Mouse (Mus musculus) MEL (cell line): ENCODE measurements around the gene Lcn12. TPM values are rescaled to one million over a fixed set of nuclear protein-coding genes. Genes with fewer than 3 reads are reported as not detected.

ENCODE experiments used
- DNase-seq: peaks from one replicate; pipeline ENCODE4 v3.0.0; 2011; ENCODE audit warnings: low read depth, low spot score
- H3K27ac ChIP-seq: 2 replicates; pipeline ENCODE4 v1.5.1; 2012; ENCODE audit warnings: low read depth, mild to moderate bottlenecking, control low read depth, low read length, moderate library complexity; ENCODE audit not compliant: control insufficient read depth
- H3K27me3 ChIP-seq, 2 experiments: fragments of 150-350 bp in 1 of 2; sonication (generic) in 1 of 2; 2 replicates each; pipeline ENCODE4 v1.6.1; 2012; ENCODE audit warnings: low read length in 2 of 2, mild to moderate bottlenecking in 2 of 2, improper control_type of control experiment in 1 of 2, moderate library complexity in 1 of 2; ENCODE audit not compliant: insufficient read depth in 2 of 2, control insufficient read depth in 1 of 2
- H3K36me3 ChIP-seq, 2 experiments: 2 replicates each; pipeline ENCODE4 v1.6.1; 2012 to 2014; ENCODE audit warnings: low read length in 2 of 2, improper control_type of control experiment in 1 of 2, inconsistent platforms in 1 of 2, mild to moderate bottlenecking in 1 of 2; ENCODE audit not compliant: insufficient read depth in 2 of 2, control insufficient read depth in 1 of 2
- H3K4me1 ChIP-seq, 2 experiments: fragments of 150-350 bp in 1 of 2; sonication (generic) in 1 of 2; 2 replicates each; pipeline ENCODE4 v1.6.1; 2012; ENCODE audit warnings: low read length in 2 of 2, improper control_type of control experiment in 1 of 2, mild to moderate bottlenecking in 1 of 2; ENCODE audit not compliant: insufficient read depth in 2 of 2, control insufficient read depth in 1 of 2
- H3K4me3 ChIP-seq, 2 experiments: fragments of 150-350 bp in 1 of 2; sonication (generic) in 1 of 2; 2 replicates each; pipeline ENCODE4 v1.5.1; 2012; ENCODE audit warnings: low read depth in 2 of 2, low read length in 2 of 2, mild to moderate bottlenecking in 2 of 2, moderate library complexity in 2 of 2, control low read depth in 1 of 2, improper control_type of control experiment in 1 of 2; ENCODE audit not compliant: control insufficient read depth in 1 of 2, insufficient read depth in 1 of 2
- H3K79me2 ChIP-seq: 2 replicates; pipeline ENCODE4 v1.6.1; 2012; ENCODE audit warnings: mild to moderate bottlenecking, low read length, moderate library complexity; ENCODE audit not compliant: control insufficient read depth, poor library complexity, insufficient read depth
- H3K9ac ChIP-seq: 2 replicates; pipeline ENCODE4 v1.6.1; 2012; ENCODE audit warnings: low read depth, mild to moderate bottlenecking, control low read depth, low read length, moderate library complexity; ENCODE audit not compliant: control insufficient read depth, poor library complexity, severe bottlenecking
- H3K9me3 ChIP-seq: fragments of 150-350 bp; sonication (generic); replicated peaks from 2 replicates; pipeline ENCODE4 v1.6.1; 2012; ENCODE audit warnings: mild to moderate bottlenecking, low read length, improper control_type of control experiment, moderate library complexity; ENCODE audit not compliant: insufficient read depth
- BHLHE40 ChIP-seq: IDR thresholded peaks from 2 replicates; pipeline ENCODE4 v1.6.1; 2012; ENCODE audit warnings: low read depth, mild to moderate bottlenecking, inconsistent platforms, low read length, improper control_type of control experiment, borderline replicate concordance
- CHD1 ChIP-seq: IDR thresholded peaks from 2 replicates; pipeline ENCODE4 v1.6.1; 2012; ENCODE audit warnings: low read depth, mild to moderate bottlenecking, inconsistent platforms, low read length, improper control_type of control experiment
- CTCF ChIP-seq, 3 experiments: IDR thresholded peaks in 2 of 3; conservative IDR thresholded peaks in 1 of 3; 2 replicates each; pipeline ENCODE4 v1.5.1; 2011 to 2012; ENCODE audit warnings: low read length in 3 of 3, low read depth in 2 of 3, mild to moderate bottlenecking in 2 of 3, improper control_type of control experiment in 1 of 3, inconsistent platforms in 1 of 3, mixed read lengths in 1 of 3, moderate library complexity in 1 of 3; ENCODE audit not compliant: control insufficient read depth in 1 of 3, insufficient read depth in 1 of 3, poor library complexity in 1 of 3, severe bottlenecking in 1 of 3
- EP300 ChIP-seq, 2 experiments: IDR thresholded peaks; 2 replicates each; pipeline ENCODE4 v1.6.1; 2011; ENCODE audit warnings: improper control_type of control experiment in 2 of 2, low read length in 2 of 2, low read depth in 1 of 2, mild to moderate bottlenecking in 1 of 2
- ETS1 ChIP-seq: IDR thresholded peaks from 2 replicates; pipeline ENCODE4 v1.6.1; 2012; ENCODE audit warnings: low read depth, mild to moderate bottlenecking, inconsistent platforms, low read length, improper control_type of control experiment, moderate library complexity
- GATA1 ChIP-seq: IDR thresholded peaks from 2 replicates; pipeline ENCODE4 v1.6.1; 2011; ENCODE audit warnings: low read depth, low read length, improper control_type of control experiment
- MAX ChIP-seq: IDR thresholded peaks from 2 replicates; pipeline ENCODE4 v1.6.1; 2011; ENCODE audit warnings: low read length, improper control_type of control experiment
- MXI1 ChIP-seq: IDR thresholded peaks from 2 replicates; pipeline ENCODE4 v1.6.1; 2011; ENCODE audit warnings: mild to moderate bottlenecking, low read depth, low read length, improper control_type of control experiment
- MYB ChIP-seq: IDR thresholded peaks from 2 replicates; pipeline ENCODE4 v1.6.1; 2011; ENCODE audit warnings: mild to moderate bottlenecking, low read depth, low read length, improper control_type of control experiment
- MYC ChIP-seq: IDR thresholded peaks from 2 replicates; pipeline ENCODE4 v1.6.1; 2011; ENCODE audit warnings: low read depth, mild to moderate bottlenecking, low read length, improper control_type of control experiment, moderate library complexity
- NRF1 ChIP-seq: IDR thresholded peaks from 2 replicates; pipeline ENCODE4 v1.6.1; 2014; ENCODE audit warnings: low read depth, mild to moderate bottlenecking, inconsistent platforms, low read length, improper control_type of control experiment, moderate library complexity; ENCODE audit not compliant: poor library complexity, insufficient read depth, severe bottlenecking
- RCOR1 ChIP-seq: IDR thresholded peaks from 2 replicates; pipeline ENCODE4 v1.6.1; 2012; ENCODE audit warnings: low read depth, mild to moderate bottlenecking, inconsistent platforms, low read length, improper control_type of control experiment
- SIN3A ChIP-seq: IDR thresholded peaks from 2 replicates; pipeline ENCODE4 v1.6.1; 2012; ENCODE audit warnings: low read length, improper control_type of control experiment, inconsistent platforms
- TAL1 ChIP-seq: IDR thresholded peaks from 2 replicates; pipeline ENCODE4 v1.6.1; 2012; ENCODE audit warnings: mild to moderate bottlenecking, inconsistent platforms, low read length, moderate library complexity, mixed read lengths
- TBP ChIP-seq: IDR thresholded peaks from 2 replicates; pipeline ENCODE4 v1.8.0; 2011; ENCODE audit warnings: low read depth, low read length, improper control_type of control experiment
- UBTF ChIP-seq: IDR thresholded peaks from 2 replicates; pipeline ENCODE4 v1.6.1; 2012; ENCODE audit warnings: low read depth, mild to moderate bottlenecking, inconsistent platforms, low read length, improper control_type of control experiment, moderate library complexity, borderline replicate concordance; ENCODE audit not compliant: insufficient read depth
- USF1 ChIP-seq: IDR thresholded peaks from 2 replicates; pipeline ENCODE4 v1.6.1; 2014; ENCODE audit warnings: low read depth, mild to moderate bottlenecking, inconsistent platforms, low read length, improper control_type of control experiment, moderate library complexity
- USF2 ChIP-seq, 2 experiments: IDR thresholded peaks; 2 replicates each; pipeline ENCODE4 v1.6.1; 2011 to 2012; ENCODE audit warnings: improper control_type of control experiment in 2 of 2, low read length in 2 of 2, borderline replicate concordance in 1 of 2, inconsistent platforms in 1 of 2, low read depth in 1 of 2, mild to moderate bottlenecking in 1 of 2; ENCODE audit not compliant: insufficient read depth in 1 of 2
- ZC3H11A ChIP-seq: IDR thresholded peaks from 2 replicates; pipeline ENCODE4 v1.6.1; 2012; ENCODE audit warnings: low read depth, mild to moderate bottlenecking, inconsistent platforms, low read length, improper control_type of control experiment
- ZKSCAN1 ChIP-seq: IDR thresholded peaks from 2 replicates; pipeline ENCODE4 v1.6.1; 2012; ENCODE audit warnings: low read depth, mild to moderate bottlenecking, inconsistent platforms, low read length, improper control_type of control experiment, moderate library complexity
- polyA plus RNA-seq, 2 experiments: library from polyadenylated mRNA; stranded (reverse) in 1 of 2; unstranded in 1 of 2; fragments of >175 nt in 1 of 2; fragments of >200 nt in 1 of 2; gene quantifications; 2 replicates each; pipeline versions ENCODE4 v1.2.1 to v1.2.4; 2012; ENCODE audit warnings: low replicate concordance in 2 of 2, low read depth in 1 of 2; ENCODE audit not compliant: insufficient read length in 2 of 2, insufficient read depth in 1 of 2, missing spikeins in 1 of 2
- total RNA-seq: library from RNA; depleted of rRNA; stranded (reverse); fragments of 300-350 nt; gene quantifications from 2 replicates; pipeline ENCODE4 v1.2.3, GENCODE M21; 2012

The Lcn12 gene
- total and polyA plus RNA-seq, 3 experiments = not detected

DNA sequence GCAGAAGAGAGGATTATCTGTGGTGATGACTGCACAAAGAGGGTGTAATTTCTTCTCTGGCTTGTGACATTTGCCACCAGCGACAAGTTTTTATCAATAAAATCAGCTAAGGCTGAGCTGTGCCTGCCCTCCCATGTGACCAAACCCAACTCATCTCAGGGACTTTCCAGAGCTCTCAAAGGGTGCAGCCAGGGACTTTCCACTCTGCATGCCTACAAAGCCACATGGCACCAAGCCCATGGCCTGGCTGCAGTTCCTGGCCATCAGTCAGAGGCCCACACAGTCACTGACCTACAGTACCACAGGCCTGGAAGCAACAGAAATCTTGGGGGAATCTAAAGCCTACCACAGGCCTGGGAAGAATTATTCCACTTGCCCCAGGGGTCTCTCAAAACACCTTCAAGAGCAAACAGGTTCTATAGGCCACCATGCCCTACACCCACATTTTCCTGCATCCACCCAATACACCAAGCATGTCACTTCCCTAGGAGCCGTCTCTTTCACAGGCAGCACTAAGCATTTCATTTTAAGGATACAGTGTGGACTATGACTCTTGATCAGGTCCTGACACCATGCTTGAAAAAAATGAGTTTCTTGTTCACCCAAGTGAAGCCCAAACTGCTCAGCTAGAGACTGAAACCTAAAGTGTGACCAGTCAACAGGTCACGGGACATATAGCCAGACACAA is 40.6 kb upstream of the Lcn12 start:
- peak; percentile 26 for DNase-seq

DNA sequence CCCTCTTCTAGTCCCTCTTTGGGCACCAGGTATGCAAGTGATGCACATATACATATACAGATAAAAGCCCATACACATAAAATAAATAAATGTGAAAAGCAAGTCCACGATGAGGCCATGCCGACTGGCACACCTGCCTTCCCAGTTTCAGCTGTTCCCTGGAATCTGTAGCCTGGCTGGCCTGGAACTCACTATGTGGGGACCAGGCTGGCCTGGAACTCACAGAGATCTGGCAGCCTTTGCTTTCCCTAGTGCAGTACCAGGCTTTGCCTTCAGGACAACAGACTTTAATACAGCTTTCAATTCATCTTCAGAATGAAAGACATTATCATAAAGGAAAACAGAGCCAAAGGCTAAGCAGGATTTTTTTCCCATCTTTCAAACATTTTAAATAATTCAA is 40.0 kb upstream of the Lcn12 start:
- Histone ChIP-seq H3K27ac (peak overlapping the region; percentile 27; the same call in 1 of the 2 replicates), H3K36me3 (peaks cover 3 to 21% of the 10 kb centered on the region in 2 experiments), H3K79me2 (no peaks in the 10 kb centered on the region; the same call in 1 of the 2 replicates), H3K4me1 (peaks cover 0 to 8% of the 10 kb centered on the region in 2 experiments; a peak in 3 of 4 replicates), H3K9me3 (no peaks in the 10 kb centered on the region), H3K4me3 (no peak overlapping the region), H3K27me3 (no peaks in the 10 kb centered on the region), H3K9ac (no peak overlapping the region)
- DNase-seq = no peak
- TF ChIP-seq UBTF = no peak
- TF ChIP-seq TBP = no peak
- TF ChIP-seq ZC3H11A = no peak
- TF ChIP-seq ETS1 = no peak
- TF ChIP-seq BHLHE40 = no peak
- no peak for TF ChIP-seq RCOR1
- TF ChIP-seq NRF1 = no peak
- no peak for TF ChIP-seq MXI1
- TF ChIP-seq MYB = no peak
- no peak for TF ChIP-seq CHD1
- no peak for TF ChIP-seq USF2 (IDR thresholded peaks at IDR 0.05; ENCODE audit: borderline replicate concordance in 1 of 2, insufficient read depth in 1 of 2, low read depth in 1 of 2, low read length in 2 of 2)
- TF ChIP-seq MAX = no peak
- no peak for TF ChIP-seq CTCF (IDR thresholded peaks at IDR 0.05 in 2 of 3, conservative IDR thresholded peaks at IDR 0.05 in 1 of 3; ENCODE audit: control insufficient read depth in 1 of 3, insufficient read depth in 1 of 3, low read depth in 2 of 3, low read length in 3 of 3, poor library complexity in 1 of 3, severe bottlenecking in 1 of 3)
- no peak for TF ChIP-seq GATA1
- no peak for TF ChIP-seq MYC
- TF ChIP-seq EP300 (IDR thresholded peaks at IDR 0.05; ENCODE audit: low read depth in 1 of 2, low read length in 2 of 2) = no peak
- TF ChIP-seq ZKSCAN1 = no peak

More for the DNA sequence above, 40.6 kb upstream of the Lcn12 start:
- TF ChIP-seq GATA1 (no peak), USF1 (peak; percentile 79), TAL1 (no peak), BHLHE40 (no peak), USF2 (IDR thresholded peaks at IDR 0.05; ENCODE audit: borderline replicate concordance in 1 of 2, insufficient read depth in 1 of 2, low read depth in 1 of 2, low read length in 2 of 2) (0 out of 4 replicates have a peak, but pooled peaks of 1 of the 2 experiments have one; percentile 21), SIN3A (0 out of 2 replicates have a peak, but pooled peaks have one; percentile 15), MXI1 (peak; percentile 26; the same call in 1 of the 2 replicates)
- peaks cover 0 to 8% of the 10 kb centered on the region in 2 experiments; a peak in 3 of 4 replicates for H3K4me1 ChIP-seq
- peak overlapping the region; percentile 36; the same call in 1 of the 2 replicates for H3K9ac ChIP-seq
- no peaks in the 10 kb centered on the region for H3K27me3 ChIP-seq
- H3K27ac ChIP-seq = peak overlapping the region; percentile 55
- H3K4me3 ChIP-seq = no peak overlapping the region
- no peaks in the 10 kb centered on the region for H3K9me3 ChIP-seq
- no peaks in the 10 kb centered on the region; the same call in 1 of the 2 replicates for H3K79me2 ChIP-seq
- H3K36me3 ChIP-seq = peaks cover 3 to 20% of the 10 kb centered on the region in 2 experiments
